Mouse (Mus musculus) urinary bladder, adult 2 months (tissue): ENCODE data around the gene Gm4778. TPM values are rescaled to one million over a fixed set of nuclear protein-coding genes. Genes with fewer than 3 reads are reported as not detected.
"Not testable (repeated sequence)": the region's sequence is repeated elsewhere in the genome, so short reads cannot be mapped to it uniquely, and the experiment has no call there.

Experiments
- DNase-seq: peaks from one replicate; pipeline ENCODE4 v3.0.0; 2022; ENCODE audit warnings: low spot score
- polyA plus RNA-seq: library from polyadenylated mRNA; depleted of rRNA; stranded (reverse); fragments of >200 nt; gene quantifications from 2 replicates; pipeline ENCODE4 v1.2.3, GENCODE M21; 2012; rRNA removed

Gm4778 gene
- polyA plus RNA-seq = not detected in 2 replicates

- not testable (repeated sequence) for DNase-seq
These were observed at the start of gene Gm4778 for GRCm38 (mm10) chr3:94263736-94264135. Gm4778 (plus strand) TSS chr3:94264036.

DNA sequence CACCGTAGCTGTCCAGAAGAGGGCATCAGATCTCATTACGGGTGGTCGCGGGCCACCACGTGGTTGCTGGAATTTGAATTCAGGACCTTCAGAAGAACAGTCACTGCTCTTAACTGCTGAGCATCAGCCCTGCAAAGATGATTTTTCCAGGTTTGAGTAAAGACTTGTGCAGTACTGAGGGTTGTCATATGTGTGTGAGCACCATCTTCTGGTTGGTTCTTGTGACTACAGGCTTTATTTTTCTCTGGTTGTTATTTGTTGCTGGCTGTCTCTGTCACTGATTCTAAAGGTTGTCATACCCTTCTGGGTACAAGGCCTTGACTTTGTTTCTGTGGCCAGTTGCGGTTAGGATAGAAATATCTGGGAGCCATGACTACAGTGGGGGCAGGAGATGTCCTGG is 3.2 kb upstream of the Gm4778 start:
- DNase-seq = no peak

DNA sequence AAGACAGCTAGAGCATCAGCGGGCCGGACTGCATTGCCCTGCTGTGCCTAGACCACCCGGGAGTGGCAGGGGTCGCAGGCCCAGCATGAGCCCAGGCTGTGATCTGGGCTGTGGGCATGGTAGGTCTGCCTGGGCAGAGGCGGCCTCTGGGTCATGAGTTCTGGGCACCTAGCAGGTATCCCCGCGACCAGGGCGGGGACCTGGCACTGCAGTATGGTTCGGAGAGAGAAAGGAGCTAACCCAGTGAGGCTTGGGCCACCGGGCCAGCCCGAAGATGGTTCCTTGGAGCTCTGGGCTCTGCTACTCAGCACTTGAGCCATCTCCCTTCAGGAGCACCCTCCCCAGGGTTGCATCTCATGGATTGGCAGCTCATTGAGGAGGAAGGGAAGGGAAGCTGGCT is 12.2 kb downstream of the Gm4778 start:
- no peak for DNase-seq

GRCm38 (mm10) chr3:94305457-94305856 is 41.6 kb downstream of the Gm4778 start:
- no peak for DNase-seq

DNA sequence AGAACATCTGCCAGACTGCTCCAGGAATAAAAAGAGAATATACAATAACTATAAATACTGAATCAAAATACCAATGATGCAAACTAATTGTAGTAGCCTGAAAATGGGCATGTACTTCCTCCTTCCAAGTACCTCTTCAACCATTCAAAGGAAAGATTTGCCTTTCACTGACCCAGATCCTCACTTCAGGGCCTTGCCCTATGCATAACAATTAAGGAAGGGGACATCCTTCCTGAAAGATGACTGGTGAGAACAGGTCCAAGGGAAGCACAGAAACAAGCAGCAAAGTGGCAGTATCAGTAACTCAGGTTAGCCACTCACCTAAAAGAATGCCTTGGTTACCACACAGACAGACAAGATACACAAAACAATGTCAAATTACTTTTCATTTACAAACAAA is 43.1 kb downstream of the Gm4778 start:
- DNase-seq = no peak

- DNase-seq = peak; percentile 94
These were observed 46.0 kb downstream of the Gm4778 start, which contains the start of gene Them4 for GRCm38 (mm10) chr3:94309633-94310363. Them4 (plus strand) TSS chr3:94310089.

DNA sequence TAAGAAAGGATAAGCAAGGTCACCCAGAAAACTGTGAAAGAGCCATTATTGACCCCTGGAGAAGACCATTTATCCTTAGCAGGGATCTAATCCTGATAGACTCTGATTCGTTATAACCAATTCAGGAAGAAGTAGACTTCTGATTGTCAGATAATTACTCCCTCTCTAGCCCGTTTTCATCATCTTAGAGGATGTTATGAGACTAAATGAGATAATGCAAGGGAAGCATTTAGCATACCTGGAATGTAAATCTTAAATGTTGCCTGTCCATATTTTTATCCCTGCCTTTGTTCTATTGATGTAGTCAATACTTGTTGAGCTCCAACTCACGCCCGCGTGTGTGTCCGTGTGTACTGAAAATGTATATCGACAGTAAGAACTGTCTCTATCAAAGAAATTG is 46.7 kb downstream of the Gm4778 start:
- no peak for DNase-seq

DNA sequence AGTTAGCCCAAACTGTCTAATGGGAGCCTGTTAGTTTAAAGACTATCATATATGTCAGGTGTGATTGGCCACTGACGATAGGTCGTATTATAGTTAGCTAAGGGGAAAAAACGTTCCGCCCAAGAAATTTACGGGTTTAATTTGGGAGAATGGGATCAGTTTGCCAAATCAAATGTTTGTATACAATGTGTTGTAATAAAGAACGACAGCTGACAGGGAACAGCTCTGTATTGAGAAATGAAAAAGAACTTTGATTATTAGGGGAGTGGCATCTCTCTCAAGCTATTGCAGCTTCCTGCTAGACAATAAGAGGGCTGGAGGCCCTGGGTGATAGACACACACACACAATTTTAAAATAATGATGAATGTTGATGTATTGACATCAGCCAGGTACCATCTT is 47.1 kb downstream of the Gm4778 start:
- DNase-seq = no peak

- DNase-seq = no peak
These were observed 47.5 kb downstream of the Gm4778 start for GRCm38 (mm10) chr3:94311376-94311775.

Other genes with a start within 250 kb of the Gm4778 start
- not detected in 2 replicates for gene Gm9125, start 209.2 kb upstream of the Gm4778 start, polyA plus RNA-seq
- gene Gm10697, start 191.4 kb upstream of the Gm4778 start, polyA plus RNA-seq = not detected in 2 replicates
- gene Gm10696, start 85.8 kb upstream of the Gm4778 start, polyA plus RNA-seq = not detected in 2 replicates
- not detected in 2 replicates for gene Gm5286, start 67.3 kb upstream of the Gm4778 start, polyA plus RNA-seq
- gene Them4, start 46.1 kb downstream of the Gm4778 start, polyA plus RNA-seq = 4.7 and 4.9 TPM in 2 replicates
- not detected in 2 replicates for gene Them5, start 78.1 kb downstream of the Gm4778 start, polyA plus RNA-seq
- gene C2cd4d, start 98.4 kb downstream of the Gm4778 start, polyA plus RNA-seq = 0.31 and 0.40 TPM in 2 replicates
- gene Rorc, start 108.8 kb downstream of the Gm4778 start, polyA plus RNA-seq = 12.8 and 13.3 TPM in 2 replicates
- gene Lingo4, start 134.5 kb downstream of the Gm4778 start, polyA plus RNA-seq = 0.06 and 0.10 TPM in 2 replicates
- 2.2 and 2.3 TPM in 2 replicates for gene Tdrkh, start 149.2 kb downstream of the Gm4778 start, polyA plus RNA-seq
- gene Mrpl9, start 179.3 kb downstream of the Gm4778 start, polyA plus RNA-seq = 70.7 and 81.1 TPM in 2 replicates
- 0.29 and 0.43 TPM in 2 replicates for gene Oaz3, start 179.9 kb downstream of the Gm4778 start, polyA plus RNA-seq
- 0.83 and 1.1 TPM in 2 replicates for gene Celf3, start 214.3 kb downstream of the Gm4778 start, polyA plus RNA-seq
- gene Riiad1, start 216.3 kb downstream of the Gm4778 start, polyA plus RNA-seq = 1.2 and 2.4 TPM in 2 replicates